Mouse (Mus musculus): ENCODE measurements around the gene Otud7a. TPM values are rescaled to one million over a fixed set of nuclear protein-coding genes. Genes with fewer than 3 reads are reported as not detected.

The Otud7a gene
- total RNA-seq (2023), result not detected

GRCm38 (mm10) chr7:63444484-63445345, at the start of gene Otud7a:
Gene Otud7a (plus strand): TSS chr7:63444751.

Other genes with a start within 250 kb of the Otud7a start
- not detected for gene Chrna7, start 232.2 kb upstream of the Otud7a start, total RNA-seq (2023)